In genomic region chr5:105975275-105976011, GRCm38 (mm10) we compare ENCODE assay signal across 9 mouse cellular contexts.
DNase-seq lines count a peak whose midpoint lies in the region; ATAC-seq and TF ChIP-seq lines count a peak whose summit lies in the region.
"Had no signal": no experiment of that assay in that cellular context is flagged by ENCODE, and none has a peak within 500 bp of the region (broad histone marks: within the 10 kb centered on the region; RNA-seq: fewer than 3 reads in every experiment).

No protein-coding gene starts in this region.

- no peaks in the 10 kb centered on the region for H3K27me3 ChIP-seq in stomach, embryonic 14.5 days (ENCODE audit: control insufficient read depth, insufficient read depth, low read length)
- H3K27me3 ChIP-seq in stomach, postnatal 0 days (ENCODE audit: control insufficient read depth, insufficient read depth, low read length) = no peaks in the 10 kb centered on the region
- H3K27me3 ChIP-seq in hindbrain, embryonic 12.5 days = no peaks in the 10 kb centered on the region
- H3K27me3 ChIP-seq in limb, embryonic 15.5 days = no peaks in the 10 kb centered on the region

- TF ChIP-seq CTCF in stomach, postnatal 0 days (IDR thresholded peaks at IDR 0.05; ENCODE audit: low read depth) = no peak

- H3K4me1 ChIP-seq in stomach, embryonic 14.5 days (ENCODE audit: control insufficient read depth, insufficient read depth, low read length) = no peaks in the 10 kb centered on the region
- no peaks in the 10 kb centered on the region for H3K4me1 ChIP-seq in stomach, postnatal 0 days (replicated peaks; ENCODE audit: control insufficient read depth, insufficient read depth)
- no peaks in the 10 kb centered on the region for H3K4me1 ChIP-seq in hindbrain, embryonic 12.5 days
- no peaks in the 10 kb centered on the region for H3K4me1 ChIP-seq in limb, embryonic 15.5 days

- no peak overlapping the region for H3K4me3 ChIP-seq in stomach, embryonic 14.5 days (ENCODE audit: low read depth, low read length)
- no peak overlapping the region for H3K4me3 ChIP-seq in stomach, postnatal 0 days (ENCODE audit: low read depth, low read length)
- no peak overlapping the region for H3K4me3 ChIP-seq in hindbrain, embryonic 12.5 days
- H3K4me3 ChIP-seq in limb, embryonic 15.5 days = peak overlapping the region; percentile 27

- peak overlapping the region; percentile 8; the same call in 1 of the 2 replicates for H3K4me2 ChIP-seq in stomach, embryonic 14.5 days (replicated peaks; ENCODE audit: low read depth, low read length)
- no peak overlapping the region; the same call in 1 of the 2 replicates for H3K4me2 ChIP-seq in stomach, postnatal 0 days (replicated peaks; ENCODE audit: low read depth)
- H3K4me2 ChIP-seq in hindbrain, embryonic 12.5 days (replicated peaks) = peak overlapping the region; percentile 39
- H3K4me2 ChIP-seq in limb, embryonic 15.5 days = peak overlapping the region; percentile 46

- no peak for TF ChIP-seq EP300 in stomach, postnatal 0 days (optimal IDR thresholded peaks at IDR 0.05)

- WGBS in stomach, embryonic 14.5 days = 55% methylated on average over 21 of the region's 21 CpGs
- 43% methylated on average over 21 of the region's 21 CpGs for WGBS in stomach, postnatal 0 days
- 50% methylated on average over 21 of the region's 21 CpGs for WGBS in hindbrain, embryonic 12.5 days
- 16% methylated on average over 21 of the region's 21 CpGs for WGBS in limb, embryonic 15.5 days

- no peak for ATAC-seq in stomach, embryonic 14.5 days (ENCODE audit: insufficient number of reproducible peaks, insufficient read depth, low FRiP score, low read depth)
- no peak for ATAC-seq in stomach, postnatal 0 days (ENCODE audit: low FRiP score, low TSS enrichment)
- ATAC-seq in hindbrain, embryonic 12.5 days (ENCODE audit: low FRiP score) = no peak
- ATAC-seq in limb, embryonic 15.5 days (ENCODE audit: insufficient number of reproducible peaks, low FRiP score, low TSS enrichment, low read depth) = no peak
- ATAC-seq in megakaryocyte progenitor cell, adult 5-6 weeks (replicated peaks; ENCODE audit: poor library complexity) = no peak
- no peak for ATAC-seq in granulocyte monocyte progenitor cell, adult 5-6 weeks (replicated peaks; ENCODE audit: poor library complexity, severe bottlenecking)

- no peak overlapping the region for H3K27ac ChIP-seq in stomach, embryonic 14.5 days (ENCODE audit: low read length)
- H3K27ac ChIP-seq in stomach, postnatal 0 days (replicated peaks) = no peak overlapping the region
- no peak overlapping the region for H3K27ac ChIP-seq in hindbrain, embryonic 12.5 days
- H3K27ac ChIP-seq in limb, embryonic 15.5 days = no peak overlapping the region

- H3K36me3 ChIP-seq in stomach, embryonic 14.5 days (ENCODE audit: control insufficient read depth, insufficient read depth, low read length) = no peaks in the 10 kb centered on the region
- H3K36me3 ChIP-seq in stomach, postnatal 0 days (ENCODE audit: control insufficient read depth, insufficient read depth, low read length) = no peaks in the 10 kb centered on the region
- H3K36me3 ChIP-seq in hindbrain, embryonic 12.5 days = no peaks in the 10 kb centered on the region
- H3K36me3 ChIP-seq in limb, embryonic 15.5 days = no peaks in the 10 kb centered on the region
- H3K36me3 ChIP-seq: G1E had no signal

- H3K9me3 ChIP-seq in stomach, embryonic 14.5 days (ENCODE audit: control insufficient read depth, low read depth, low read length) = no peaks in the 10 kb centered on the region
- H3K9me3 ChIP-seq in stomach, postnatal 0 days (ENCODE audit: control insufficient read depth, low read length) = no peaks in the 10 kb centered on the region
- no peaks in the 10 kb centered on the region for H3K9me3 ChIP-seq in hindbrain, embryonic 12.5 days (replicated peaks)
- no peaks in the 10 kb centered on the region for H3K9me3 ChIP-seq in limb, embryonic 15.5 days

- no peak overlapping the region for H3K9ac ChIP-seq in stomach, embryonic 14.5 days (replicated peaks; ENCODE audit: low read depth, low read length)
- no peak overlapping the region for H3K9ac ChIP-seq in stomach, postnatal 0 days (ENCODE audit: low read length)
- H3K9ac ChIP-seq in hindbrain, embryonic 12.5 days = no peak overlapping the region
- H3K9ac ChIP-seq in limb, embryonic 15.5 days = no peak overlapping the region

- no peak for DNase-seq in stomach, postnatal 0 days (ENCODE audit: low spot score)
- DNase-seq in retina, embryonic 14.5 days (ENCODE audit: low spot score) = peak; percentile 67
- no peak for DNase-seq in frontal cortex, postnatal 10 days (ENCODE audit: low spot score in 2 of 2)
